8 mouse cellular contexts compared by ENCODE assay signal in genomic region chr1:90566664-90567440, GRCm38 (mm10). TPM values are rescaled to one million over a fixed set of nuclear protein-coding genes. Genes with fewer than 3 reads are reported as not detected.
DNase-seq lines count a peak whose midpoint lies in the region; ATAC-seq and TF ChIP-seq lines count a peak whose summit lies in the region.
"Had no signal": no experiment of that assay in that cellular context is flagged by ENCODE, and none has a peak within 500 bp of the region (broad histone marks: within the 10 kb centered on the region; RNA-seq: fewer than 3 reads in every experiment).

No protein-coding gene starts in this region.

- ATAC-seq in forebrain, embryonic 12.5 days (ENCODE audit: low FRiP score): no peak
- ATAC-seq in midbrain, embryonic 13.5 days: peak; percentile 55; the same call in 1 of the 2 replicates

- H3K27me3 ChIP-seq in forebrain, embryonic 12.5 days: peaks cover 4% of the 10 kb centered on the region; the same call in 1 of the 2 replicates
- no peaks in the 10 kb centered on the region; the same call in 1 of the 2 replicates for H3K27me3 ChIP-seq in midbrain, embryonic 13.5 days

- no peak for TF ChIP-seq CTCF in left cerebral cortex, adult 2 months (IDR thresholded peaks at IDR 0.05)

- no peaks in the 10 kb centered on the region for H3K9me3 ChIP-seq in forebrain, embryonic 12.5 days
- H3K9me3 ChIP-seq in midbrain, embryonic 13.5 days: no peaks in the 10 kb centered on the region

- H3K9ac ChIP-seq in forebrain, embryonic 12.5 days: no peak overlapping the region
- no peak overlapping the region for H3K9ac ChIP-seq in midbrain, embryonic 13.5 days (replicated peaks)

- intact Hi-C loops in left cerebral cortex, postnatal 4 days (cut with DNase I): no loop called here
- intact Hi-C loops in left cerebral cortex, adult 2 months (cut with DNase I): no loop called here

- WGBS in forebrain, embryonic 12.5 days: 55% methylated on average over 15 of the region's 15 CpGs
- 53% methylated on average over 15 of the region's 15 CpGs for WGBS in midbrain, embryonic 13.5 days

- H3K4me3 ChIP-seq in left cerebral cortex, adult 2 months: no peak overlapping the region
- no peak overlapping the region for H3K4me3 ChIP-seq in forebrain, embryonic 12.5 days (replicated peaks)
- H3K4me3 ChIP-seq in midbrain, embryonic 13.5 days (replicated peaks): no peak overlapping the region

- H3K4me1 ChIP-seq in forebrain, embryonic 12.5 days: peaks cover 10% of the 10 kb centered on the region
- H3K4me1 ChIP-seq in midbrain, embryonic 13.5 days (replicated peaks): peaks cover 13% of the 10 kb centered on the region

- H3K4me2 ChIP-seq in forebrain, embryonic 12.5 days: no peak overlapping the region
- H3K4me2 ChIP-seq in midbrain, embryonic 13.5 days (replicated peaks): no peak overlapping the region

- DNase-seq in left cerebral cortex, postnatal 4 days: peak; percentile 15
- DNase-seq in left cerebral cortex, adult 2 months (ENCODE audit: extremely low spot score in 1 of 2, low spot score in 2 of 2): no peak
- peak; percentile 21 for DNase-seq in kidney, adult 11 months
- no peak for DNase-seq in thymus, adult 18-20 months
- DNase-seq in thymus, postnatal 0 days (ENCODE audit: low spot score): no peak
- DNase-seq: thymus, postnatal 4 days had no signal

- H3K36me3 ChIP-seq in forebrain, embryonic 12.5 days (replicated peaks): no peaks in the 10 kb centered on the region
- H3K36me3 ChIP-seq in midbrain, embryonic 13.5 days: no peaks in the 10 kb centered on the region

- H3K27ac ChIP-seq in left cerebral cortex, adult 2 months: no peak overlapping the region
- peak overlapping the region; percentile 31; the same call in 1 of the 2 replicates for H3K27ac ChIP-seq in forebrain, embryonic 12.5 days
- H3K27ac ChIP-seq in midbrain, embryonic 13.5 days: no peak overlapping the region

RNA-seq across cellular contexts. Expression of gene Cops8, which starts 35.9 kb away (rescaled TPM):
- 100 to 1,000 TPM; 100 to 117 TPM for total RNA-seq in left cerebral cortex, postnatal 4 days (2021)
- 100 to 1,000 TPM; 108 to 132 TPM for total RNA-seq in left cerebral cortex, adult 2 months (2021)
- polyA plus RNA-seq in forebrain, embryonic 12.5 days (2016; fragmentation: Nextera tagmentation; extraction: Ambion mirVana): 171 and 177 TPM in 2 replicates
- polyA plus RNA-seq in midbrain, embryonic 13.5 days (2015; fragmentation: Nextera tagmentation; extraction: Ambion mirVana): 180 and 185 TPM in 2 replicates
- polyA plus RNA-seq in thymus, postnatal 0 days (2015; fragmentation: Nextera tagmentation; extraction: Ambion mirVana): 96.4 and 106 TPM in 2 replicates

Comparison
In these comparisons a context has a peak if more than half of its experiments do, and no peak if none do; other contexts are left out.
1. DNase-seq: peak in left cerebral cortex, postnatal 4 days (single experiment) and kidney, adult 11 months (single experiment); none in left cerebral cortex, adult 2 months (0 of 2), thymus, adult 18-20 months (0 of 2) and thymus, postnatal 0 days (single experiment).